Mouse (Mus musculus): Measurements from ENCODE around the gene Slc27a4. TPM values are rescaled to one million over a fixed set of nuclear protein-coding genes. Genes with fewer than 3 reads are reported as not detected.

Gene Slc27a4
- total and polyA plus RNA-seq, 3 experiments, result 10.9 to 14.9 TPM; not detected in 1

DNA sequence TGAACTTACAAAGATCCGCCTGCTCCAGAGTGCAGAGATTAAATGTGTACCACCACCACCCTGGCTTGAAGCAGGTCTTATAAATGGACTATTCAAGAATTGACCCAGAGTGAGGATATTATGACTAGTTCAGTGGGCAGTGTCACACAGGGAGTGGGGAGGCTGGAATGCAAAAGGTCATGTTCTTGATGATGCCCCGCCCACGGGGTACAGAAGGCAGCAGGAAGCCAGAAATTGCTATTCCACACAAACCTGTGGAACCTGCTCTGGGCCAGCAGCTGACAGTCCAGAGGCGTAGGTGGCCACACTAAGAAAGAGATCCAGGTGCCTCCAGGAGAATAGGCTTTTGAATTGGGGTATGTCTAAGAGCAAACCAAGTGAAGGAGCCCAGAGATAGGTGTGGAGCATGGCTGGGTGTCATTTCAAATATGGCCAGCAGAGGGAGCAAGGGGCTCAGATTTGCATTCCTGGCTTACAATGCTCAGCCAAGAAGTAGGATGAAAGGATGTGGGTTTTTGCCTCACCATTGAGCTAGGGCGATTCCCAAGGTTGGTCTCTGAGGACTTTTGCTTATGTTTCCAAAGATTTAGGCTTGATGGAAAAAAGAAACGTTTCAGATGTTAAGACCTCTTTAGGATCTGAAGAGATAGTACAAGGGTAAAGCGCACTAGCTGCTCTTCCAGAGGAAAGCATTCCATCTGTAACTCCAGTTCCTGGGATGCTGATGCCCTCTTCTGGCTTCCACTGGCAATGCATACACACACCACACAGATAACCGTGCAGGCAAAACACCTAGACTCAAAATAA lies 15.2 kb downstream of the Slc27a4 start:
- H3K9me3 ChIP-seq (replicated peaks; ENCODE audit: insufficient read depth, low read length), result no peaks in the 10 kb centered on the region
- H3K4me3 ChIP-seq (ENCODE audit: control insufficient read depth in 1 of 2, insufficient read depth in 1 of 2, low read depth in 2 of 2, low read length in 2 of 2), result no peak overlapping the region

DNA sequence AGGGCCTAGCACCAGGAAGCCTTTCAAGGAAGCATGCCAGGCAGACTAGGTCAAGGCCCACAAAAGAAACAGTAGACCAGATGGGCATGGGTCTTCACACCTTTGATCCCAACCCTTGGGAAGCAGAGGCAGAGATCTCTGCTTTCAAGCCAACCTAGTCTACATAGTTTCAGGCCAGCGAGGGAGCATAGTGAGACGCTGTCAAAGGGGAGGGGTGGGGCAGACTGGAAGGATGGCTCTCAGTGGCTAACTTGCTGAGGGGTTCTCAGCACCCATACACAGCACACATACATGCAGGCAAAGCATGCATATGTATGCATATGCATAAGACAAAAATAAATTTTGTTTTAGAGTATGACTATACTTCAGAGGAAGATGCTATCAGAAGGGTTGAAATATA lies 16.9 kb downstream of the Slc27a4 start:
- TF ChIP-seq MAFK (IDR thresholded peaks at IDR 0.05; ENCODE audit: borderline replicate concordance, low read depth, low read length) (no peak), CHD2 (IDR thresholded peaks at IDR 0.05; ENCODE audit: low read length) (no peak), UBTF (IDR thresholded peaks at IDR 0.05; ENCODE audit: borderline replicate concordance, insufficient read depth, low read depth, low read length) (no peak), POLR2A (IDR thresholded peaks at IDR 0.05; ENCODE audit: control insufficient read depth in 1 of 2, insufficient read depth in 1 of 2, low read depth in 1 of 2, low read length in 2 of 2, poor library complexity in 1 of 2) (no peak), USF2 (IDR thresholded peaks at IDR 0.05; ENCODE audit: borderline replicate concordance in 1 of 2, insufficient read depth in 1 of 2, low read depth in 1 of 2, low read length in 2 of 2) (no peak), SMC3 (IDR thresholded peaks at IDR 0.05; ENCODE audit: low read depth, low read length) (no peak), MYB (IDR thresholded peaks at IDR 0.05; ENCODE audit: low read depth, low read length) (no peak), MXI1 (IDR thresholded peaks at IDR 0.05; ENCODE audit: low read depth, low read length) (no peak), CHD1 (IDR thresholded peaks at IDR 0.05; ENCODE audit: low read depth, low read length) (no peak), HCFC1 (IDR thresholded peaks at IDR 0.05; ENCODE audit: low read depth, low read length) (no peak), ZC3H11A (IDR thresholded peaks at IDR 0.05; ENCODE audit: low read depth, low read length) (no peak), NELFE (IDR thresholded peaks at IDR 0.05; ENCODE audit: low read depth, low read length) (no peak), USF1 (IDR thresholded peaks at IDR 0.05; ENCODE audit: low read depth, low read length) (no peak), TAL1 (IDR thresholded peaks at IDR 0.05; ENCODE audit: low read length) (no peak), GABPA (IDR thresholded peaks at IDR 0.05; ENCODE audit: low read depth, low read length) (no peak)
- Histone ChIP-seq H3K4me1 (ENCODE audit: control insufficient read depth in 1 of 2, insufficient read depth in 2 of 2, low read length in 2 of 2) (no peaks in the 10 kb centered on the region), H3K9me3 (replicated peaks; ENCODE audit: insufficient read depth, low read length) (no peaks in the 10 kb centered on the region), H3K27me3 (ENCODE audit: control insufficient read depth in 1 of 2, insufficient read depth in 2 of 2, low read length in 2 of 2) (no peaks in the 10 kb centered on the region), H3K9ac (ENCODE audit: control insufficient read depth, low read depth, low read length, poor library complexity, severe bottlenecking) (no peak overlapping the region), H3K4me3 (ENCODE audit: control insufficient read depth in 1 of 2, insufficient read depth in 1 of 2, low read depth in 2 of 2, low read length in 2 of 2) (no peak overlapping the region; a peak in 1 of 4 replicates), H3K79me2 (ENCODE audit: control insufficient read depth, insufficient read depth, low read length, poor library complexity) (no peaks in the 10 kb centered on the region), H3K27ac (ENCODE audit: control insufficient read depth, low read depth, low read length) (no peak overlapping the region), H3K36me3 (ENCODE audit: control insufficient read depth in 1 of 2, insufficient read depth in 2 of 2, low read length in 2 of 2) (no peaks in the 10 kb centered on the region)
- peak; percentile 13 for DNase-seq (ENCODE audit: low read depth, low spot score)

More for the DNA sequence above, 15.2 kb downstream of the Slc27a4 start:
- Histone ChIP-seq H3K4me1 (ENCODE audit: control insufficient read depth in 1 of 2, insufficient read depth in 2 of 2, low read length in 2 of 2) (no peaks in the 10 kb centered on the region), H3K79me2 (ENCODE audit: control insufficient read depth, insufficient read depth, low read length, poor library complexity) (no peaks in the 10 kb centered on the region), H3K36me3 (ENCODE audit: control insufficient read depth in 1 of 2, insufficient read depth in 2 of 2, low read length in 2 of 2) (no peaks in the 10 kb centered on the region), H3K27ac (ENCODE audit: control insufficient read depth, low read depth, low read length) (no peak overlapping the region), H3K27me3 (ENCODE audit: control insufficient read depth in 1 of 2, insufficient read depth in 2 of 2, low read length in 2 of 2) (no peaks in the 10 kb centered on the region), H3K9ac (ENCODE audit: control insufficient read depth, low read depth, low read length, poor library complexity, severe bottlenecking) (no peak overlapping the region)
- DNase-seq (ENCODE audit: low read depth, low spot score), result peak; percentile 83
- TF ChIP-seq SMC3 (IDR thresholded peaks at IDR 0.05; ENCODE audit: low read depth, low read length), result peak; percentile 89
- TF ChIP-seq MAX (IDR thresholded peaks at IDR 0.05; ENCODE audit: low read length), result 0 out of 2 replicates have a peak, but pooled peaks have one; percentile 51
- peak; percentile 75 for TF ChIP-seq ZC3H11A (IDR thresholded peaks at IDR 0.05; ENCODE audit: low read depth, low read length)
- no peak for TF ChIP-seq POLR2AphosphoS2 (IDR thresholded peaks at IDR 0.05; ENCODE audit: low read length)
- 0 out of 2 replicates have a peak, but pooled peaks have one; percentile 39 for TF ChIP-seq TBP (IDR thresholded peaks at IDR 0.05; ENCODE audit: low read depth, low read length)
- 0 out of 2 replicates have a peak, but pooled peaks have one; percentile 51 for TF ChIP-seq MYC (IDR thresholded peaks at IDR 0.05; ENCODE audit: low read depth, low read length)
- no peak for TF ChIP-seq POLR2AphosphoS5 (IDR thresholded peaks at IDR 0.05; ENCODE audit: borderline replicate concordance, low read depth, low read length)
- TF ChIP-seq POLR2A (IDR thresholded peaks at IDR 0.05; ENCODE audit: control insufficient read depth in 1 of 2, insufficient read depth in 1 of 2, low read depth in 1 of 2, low read length in 2 of 2, poor library complexity in 1 of 2), result peak in 1 of 2 experiments; percentile 31; a peak in 1 of 4 replicates
- peak; percentile 86 for TF ChIP-seq RAD21 (IDR thresholded peaks at IDR 0.05; ENCODE audit: low read depth, low read length)
- TF ChIP-seq GABPA (IDR thresholded peaks at IDR 0.05; ENCODE audit: low read depth, low read length), result no peak
- peak; percentile 87 to 95 (median 94) for TF ChIP-seq CTCF (IDR thresholded peaks at IDR 0.05 in 2 of 3, conservative IDR thresholded peaks at IDR 0.05 in 1 of 3; ENCODE audit: control insufficient read depth in 1 of 3, insufficient read depth in 1 of 3, low read depth in 2 of 3, low read length in 3 of 3, poor library complexity in 1 of 3, severe bottlenecking in 1 of 3)

Data from MEL (cell line).